Mouse (Mus musculus) left cerebral cortex, adult 2 months (tissue): ENCODE measurements around the gene Gm17334. TPM values are rescaled to one million over a fixed set of nuclear protein-coding genes. Genes with fewer than 3 reads are reported as not detected.

Experiments
- DNase-seq, 2 experiments: peaks; one replicate each; pipeline ENCODE4 v3.0.0; 2021 to 2022; ENCODE audit warnings: low spot score in 2 of 2, mixed read lengths in 1 of 2; ENCODE audit errors: extremely low spot score in 1 of 2
- H3K27ac ChIP-seq: fragments of 200-600 bp; 2 replicates; pipeline ENCODE4 v1.8.1; 2022
- H3K4me3 ChIP-seq: fragments of 200-600 bp; 2 replicates; pipeline ENCODE4 v1.8.1; 2022
- CTCF ChIP-seq: fragments of 200-600 bp; IDR thresholded peaks from 2 replicates; pipeline ENCODE4 v1.8.1; 2022; ENCODE audit warnings: antibody characterized with exemption, mild to moderate bottlenecking, moderate library complexity
- intact Hi-C: fragments of 180-260 bp; cut with DNase I; formaldehyde crosslinking; loops from one replicate; pipeline ENCODE4 v1.15.1; 2025
- microRNA-seq, 2 experiments: library from miRNA; unstranded; fragments of <30 nt; microRNA quantifications; one replicate each; pipeline ENCODE4 v1.2.0; 2021
- total RNA-seq, 2 experiments: library from RNA; stranded (reverse); gene quantifications; 2 replicates each; pipeline ENCODE4 v1.2.3; 2021

Gm17334 gene
- total RNA-seq, 2 experiments from 2014 or later = 0.52 to 1.1 TPM

DNA sequence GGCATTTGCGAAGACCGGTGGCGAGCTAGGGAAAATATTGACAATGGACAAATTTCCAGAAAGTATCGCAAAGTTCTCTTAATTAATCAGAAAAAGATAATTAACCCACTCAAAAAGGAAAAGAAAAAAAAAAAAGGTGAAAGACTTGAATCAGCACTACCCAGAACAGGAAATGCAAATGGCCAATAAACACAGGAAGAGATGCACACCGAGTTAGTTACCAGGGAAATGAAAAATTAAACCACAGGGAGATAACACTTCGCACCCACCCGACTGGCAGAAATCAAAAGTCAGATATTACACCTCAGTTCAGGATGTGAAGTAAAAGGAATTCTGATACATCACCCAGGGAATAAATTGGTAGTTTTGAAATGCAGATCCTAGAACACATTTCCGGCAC is 40.7 kb downstream of the Gm17334 start:
- intact Hi-C loops = loop anchor here (10.0 kb wide), 1 partner anchor 323 kb away; no protein-coding TSS in a partner anchor
- TF ChIP-seq CTCF = no peak
- no peak for DNase-seq
- Histone ChIP-seq H3K4me3 (no peak overlapping the region), H3K27ac (no peak overlapping the region)

DNA sequence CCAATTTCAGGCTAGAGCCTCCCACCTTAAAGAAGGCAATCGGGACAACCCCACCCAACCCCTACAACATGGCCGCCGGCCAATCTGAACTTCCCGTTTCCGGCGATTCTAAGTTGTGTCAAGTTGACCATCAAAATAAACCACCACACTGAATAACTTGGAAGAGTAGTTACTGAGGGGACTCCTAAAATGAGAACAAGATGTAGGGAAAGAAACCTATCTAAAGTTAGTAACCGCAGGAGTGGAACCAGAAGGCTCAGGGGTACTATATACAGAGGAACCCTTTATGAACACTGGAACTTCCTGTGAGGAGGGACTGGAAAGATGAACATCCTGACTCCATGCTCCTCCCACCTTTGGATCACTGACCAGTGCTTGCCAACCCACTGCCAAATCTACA is 41.5 kb downstream of the Gm17334 start:
- no peak overlapping the region for H3K4me3 ChIP-seq
- intact Hi-C loops = loop anchor here (10.0 kb wide), 1 partner anchor 323 kb away; no protein-coding TSS in a partner anchor
- H3K27ac ChIP-seq = no peak overlapping the region
- no peak for DNase-seq
- TF ChIP-seq CTCF = no peak

Small RNA genes lying within 50 kb of the gene (microRNA-seq; reads per million reads assigned to microRNA genes)
- 0 reads per million in 2 experiments for gene Mir7671

Other genes starting within 250 kb of the Gm17334 start
- gene Kif3a, start 205.8 kb downstream of the Gm17334 start, total RNA-seq = 100 to 1,000 TPM; 127 to 131 TPM
- gene Il4, start 154.5 kb downstream of the Gm17334 start, total RNA-seq = not detected
- not detected for gene Il13, start 138.5 kb downstream of the Gm17334 start, total RNA-seq
- gene Rad50, start 65.9 kb downstream of the Gm17334 start, total RNA-seq = 10 to 100 TPM; 10.9 to 12.0 TPM
- not detected for gene Il5, start 52.4 kb downstream of the Gm17334 start, total RNA-seq
- gene Irf1, start 3.2 kb downstream of the Gm17334 start, total RNA-seq = 1 to 10 TPM; 6.6 to 8.2 TPM
- 1 to 10 TPM; 3.0 to 5.9 TPM for gene Gm12216, start 86.1 kb upstream of the Gm17334 start, total RNA-seq
- 10 to 100 TPM in 1 of 2 experiments, 1 to 10 TPM in 1; 9.5 to 10.5 TPM for gene Slc22a5, start 118.5 kb upstream of the Gm17334 start, total RNA-seq
- gene Slc22a21, start 207.1 kb upstream of the Gm17334 start, total RNA-seq = 1 to 10 TPM; 1.3 TPM